Mouse (Mus musculus) stomach, embryonic 14.5 days (tissue): ENCODE measurements around the gene Cklf. TPM values are rescaled to one million over a fixed set of nuclear protein-coding genes. Genes with fewer than 3 reads are reported as not detected.
"Not testable (repeated sequence)": the region's sequence is repeated elsewhere in the genome, so short reads cannot be mapped to it uniquely, and the experiment has no call there.

ENCODE experiments used
- ATAC-seq: fragments of 200-750 bp; cut with Nextera tagmentation; 2 replicates; pipeline ENCODE4 v1.8.0; 2017; ENCODE audit warnings: low read depth, moderate TSS enrichment; ENCODE audit not compliant: insufficient number of reproducible peaks, insufficient read depth, low FRiP score
- H3K27ac ChIP-seq: fragments of 300-500 bp; sonication (generic); 2 replicates; pipeline ENCODE4 v1.5.1; 2014; ENCODE audit warnings: mild to moderate bottlenecking, low read length, moderate library complexity, mixed read lengths
- H3K27me3 ChIP-seq: fragments of 300-500 bp; sonication (generic); 2 replicates; pipeline ENCODE4 v1.6.1; 2014; ENCODE audit warnings: low read length, control low read depth, mixed read lengths; ENCODE audit not compliant: control insufficient read depth, insufficient read depth
- H3K36me3 ChIP-seq: fragments of 300-500 bp; sonication (generic); 2 replicates; pipeline ENCODE4 v1.6.1; 2014; ENCODE audit warnings: mild to moderate bottlenecking, control low read depth, low read length, moderate library complexity, mixed read lengths; ENCODE audit not compliant: control insufficient read depth, insufficient read depth
- H3K4me1 ChIP-seq: fragments of 300-500 bp; sonication (generic); 2 replicates; pipeline ENCODE4 v1.6.1; 2014; ENCODE audit warnings: low read length, control low read depth, mixed read lengths; ENCODE audit not compliant: control insufficient read depth, insufficient read depth
- H3K4me2 ChIP-seq: fragments of 300-500 bp; sonication (generic); replicated peaks from 2 replicates; pipeline ENCODE4 v1.6.1; 2014; ENCODE audit warnings: low read depth, low read length, control low read depth
- H3K4me3 ChIP-seq: fragments of 300-500 bp; sonication (generic); 2 replicates; pipeline ENCODE4 v1.5.1; 2014; ENCODE audit warnings: low read depth, low read length, control low read depth
- H3K9ac ChIP-seq: fragments of 300-500 bp; sonication (generic); replicated peaks from 2 replicates; pipeline ENCODE4 v1.6.1; 2014; ENCODE audit warnings: low read depth, mild to moderate bottlenecking, control low read depth, low read length, moderate library complexity, mixed read lengths
- H3K9me3 ChIP-seq: fragments of 300-500 bp; sonication (generic); 2 replicates; pipeline ENCODE4 v1.6.1; 2016; ENCODE audit warnings: low read depth, low read length, control low read depth; ENCODE audit not compliant: control insufficient read depth
- WGBS: fragments of 180-500 bp; shearing (Covaris S2); extraction: QIAGEN DNeasy Blood & Tissue Kit; methylation state at CpG from one replicate; pipeline ENCODE4 v1.1.7; 2014; 5-methylcytosine and 5-hydroxymethylcytosine counted together
- polyA plus RNA-seq: library from polyadenylated mRNA; unstranded; fragments of >200 nt; fragmentation: Nextera tagmentation; extraction: Ambion mirVana; gene quantifications from 2 replicates; pipeline ENCODE4 v1.2.1, GENCODE M21; 2014

Cklf gene
- polyA plus RNA-seq, 1 experiment from 2014 or later = 53.4 TPM

DNA sequence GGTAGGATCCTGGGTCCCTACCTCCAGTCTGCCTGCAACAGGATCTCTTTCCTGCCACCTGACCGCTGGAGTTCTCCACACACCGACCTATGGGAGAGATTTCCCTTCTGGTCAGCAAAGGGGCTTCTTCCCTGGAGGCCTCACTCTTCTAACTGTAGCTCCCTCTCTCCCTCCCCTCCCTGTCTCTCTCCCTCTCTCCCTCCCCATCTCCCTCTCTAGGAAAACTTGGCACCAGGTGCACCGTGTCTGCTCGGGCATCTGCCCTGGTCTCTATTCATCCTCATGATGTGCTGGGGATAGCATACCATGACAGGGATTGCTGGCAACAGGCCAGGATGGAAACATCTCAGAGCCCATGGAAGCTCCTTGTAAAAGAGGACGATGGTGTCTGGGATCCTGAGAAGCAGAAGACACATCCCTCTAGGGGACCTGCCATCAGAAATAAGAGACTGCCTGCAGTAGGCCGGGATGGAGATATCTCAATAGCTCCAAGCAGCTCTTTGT lies 18.3 kb downstream of the Cklf start:
- no peak overlapping the region for H3K9ac ChIP-seq
- no peak for ATAC-seq
- H3K9me3 ChIP-seq = no peaks in the 10 kb centered on the region
- H3K4me1 ChIP-seq = no peaks in the 10 kb centered on the region
- no peaks in the 10 kb centered on the region for H3K27me3 ChIP-seq
- 0 out of 2 replicates have a peak, but pooled peaks cover 3% of the 10 kb centered on the region for H3K36me3 ChIP-seq
- no peak overlapping the region for H3K4me3 ChIP-seq
- H3K27ac ChIP-seq = no peak overlapping the region
- 82% methylated on average over 6 of the region's 6 CpGs for WGBS
- H3K4me2 ChIP-seq = no peak overlapping the region

DNA sequence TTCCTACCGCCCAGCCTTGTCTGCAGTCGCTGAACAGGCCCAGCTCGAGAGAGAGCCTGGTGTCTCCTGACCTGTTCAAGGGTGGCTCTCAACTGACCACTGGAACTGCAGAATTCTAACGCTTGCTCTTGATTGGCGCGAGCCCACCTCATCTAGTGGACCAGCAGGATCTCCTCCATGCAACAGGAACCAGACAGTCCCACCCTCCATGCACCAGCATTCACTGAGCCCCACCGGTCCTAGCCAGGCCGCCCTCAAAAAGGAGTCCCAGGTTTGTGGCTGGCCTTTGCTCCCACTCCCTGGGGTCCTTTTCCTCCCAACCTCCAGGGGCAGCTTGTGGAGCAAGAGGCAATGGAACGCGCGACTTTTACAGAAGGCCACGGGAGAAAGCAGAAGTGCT lies 42.4 kb downstream of the Cklf start, which contains the start of gene Cmtm2a:
Gene Cmtm2a, minus strand, starts transcription at position 101 of the 400 bp plus-strand sequence.
- not testable (repeated sequence) for ATAC-seq
- WGBS = 84% methylated on average over 12 of the region's 12 CpGs

DNA sequence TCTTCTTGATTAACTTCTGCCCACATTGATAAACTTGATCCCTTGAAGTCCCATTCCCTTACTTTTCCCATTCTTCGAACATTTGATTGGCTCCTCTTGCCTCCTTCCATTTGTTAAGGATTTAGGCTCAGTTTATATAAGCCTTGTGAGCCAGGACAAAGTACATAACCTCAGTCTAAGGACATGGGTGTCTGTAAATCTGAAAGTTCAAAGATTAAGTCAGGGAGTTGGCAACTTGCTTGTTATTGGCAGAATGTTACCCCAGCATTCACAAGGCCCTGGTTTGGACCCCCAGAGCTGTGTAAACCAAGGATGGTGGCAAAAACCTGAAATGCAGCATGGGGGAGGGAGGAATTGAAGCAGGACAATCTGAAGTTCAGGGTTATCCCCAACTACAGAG lies 43.7 kb downstream of the Cklf start:
- Histone ChIP-seq H3K4me3 (no peak overlapping the region), H3K9me3 (no peaks in the 10 kb centered on the region)
- 80% methylated on average over 1 of the region's 1 CpGs for WGBS

More for the DNA sequence above, 42.4 kb downstream of the Cklf start, which contains the start of gene Cmtm2a:
- not testable (repeated sequence) for H3K27me3 ChIP-seq, H3K4me2 ChIP-seq, H3K27ac ChIP-seq, H3K4me3 ChIP-seq, H3K9me3 ChIP-seq, H3K4me1 ChIP-seq, H3K9ac ChIP-seq, H3K36me3 ChIP-seq

DNA sequence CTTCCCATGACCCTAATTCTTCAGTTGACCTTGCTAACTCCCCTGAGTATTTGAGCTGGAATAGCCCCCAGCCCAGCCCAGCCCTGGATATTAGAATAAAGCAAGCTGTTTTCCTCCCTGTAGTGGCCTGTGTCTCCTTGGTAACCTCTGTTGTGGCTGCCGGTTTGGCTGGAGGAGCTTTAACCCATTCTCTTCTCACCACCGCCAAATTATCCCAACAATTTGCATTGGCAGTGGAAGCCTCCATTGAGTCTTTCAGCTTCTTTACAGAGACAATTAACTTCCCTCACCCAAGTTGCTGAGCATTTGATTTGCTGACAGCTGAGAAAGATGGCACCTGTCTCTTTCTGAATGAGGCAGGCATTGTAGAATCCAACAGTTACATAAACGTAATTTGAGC lies 50.9 kb downstream of the Cklf start:
- not testable (repeated sequence) for H3K9ac ChIP-seq, H3K9me3 ChIP-seq, ATAC-seq, H3K27me3 ChIP-seq, H3K4me1 ChIP-seq, H3K27ac ChIP-seq, H3K36me3 ChIP-seq, H3K4me2 ChIP-seq, H3K4me3 ChIP-seq
- WGBS = 17% methylated on average over 3 of the region's 3 CpGs

More for the DNA sequence above, 43.7 kb downstream of the Cklf start:
- no peaks in the 10 kb centered on the region for H3K36me3 ChIP-seq
- no peaks in the 10 kb centered on the region for H3K27me3 ChIP-seq
- H3K27ac ChIP-seq = no peak overlapping the region
- no peak overlapping the region for H3K4me2 ChIP-seq
- ATAC-seq = no peak
- H3K9ac ChIP-seq = no peak overlapping the region
- H3K4me1 ChIP-seq = no peaks in the 10 kb centered on the region

DNA sequence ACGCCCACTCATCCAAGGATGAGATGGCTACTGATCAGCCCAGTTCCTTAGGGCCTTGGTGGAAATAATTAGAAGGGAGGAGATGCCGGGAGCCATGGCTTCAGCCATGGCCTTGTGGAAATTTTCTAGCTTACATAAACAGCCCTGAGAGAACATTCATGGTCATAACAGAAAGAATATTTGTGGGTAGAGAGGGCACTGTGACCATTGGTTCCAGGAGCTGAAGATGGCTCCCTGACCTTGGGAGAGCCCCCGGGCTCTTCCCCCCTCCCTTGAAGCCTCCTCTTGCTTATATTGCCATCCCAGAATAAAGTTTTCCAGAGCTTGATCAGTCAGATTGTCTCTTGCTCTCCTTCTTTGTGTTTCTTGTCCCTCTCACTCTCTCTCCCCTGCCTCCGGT lies 51.9 kb downstream of the Cklf start:
- H3K9me3 ChIP-seq, H3K27ac ChIP-seq, H3K9ac ChIP-seq, H3K36me3 ChIP-seq, ATAC-seq, H3K27me3 ChIP-seq, H3K4me1 ChIP-seq, H3K4me2 ChIP-seq, H3K4me3 ChIP-seq: not testable (repeated sequence)
- 89% methylated on average over 4 of the region's 4 CpGs for WGBS

DNA sequence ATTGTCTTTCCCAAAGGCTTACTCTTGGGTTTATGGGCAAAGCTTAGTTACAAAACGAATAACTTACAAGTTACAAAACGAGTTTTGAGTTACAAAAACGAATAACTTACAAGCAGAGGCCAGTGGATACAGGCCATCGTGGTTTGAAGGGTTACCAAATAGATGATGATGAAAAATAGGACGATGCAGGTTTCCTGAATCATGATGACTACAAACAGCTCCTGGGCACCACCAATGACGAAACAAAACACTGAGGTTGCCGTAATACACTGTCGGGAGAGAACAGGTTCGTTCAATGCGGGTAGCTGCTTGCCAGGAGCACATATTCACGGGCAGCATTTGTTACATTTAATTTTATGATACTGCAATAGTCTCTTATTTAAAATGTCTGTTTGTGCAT lies 54.3 kb downstream of the Cklf start:
- no peak overlapping the region for H3K4me3 ChIP-seq
- H3K27ac ChIP-seq = no peak overlapping the region
- H3K9me3 ChIP-seq = no peaks in the 10 kb centered on the region
- no peak for ATAC-seq
- no peaks in the 10 kb centered on the region for H3K27me3 ChIP-seq
- H3K36me3 ChIP-seq = no peaks in the 10 kb centered on the region
- 88% methylated on average over 11 of the region's 11 CpGs for WGBS
- no peak overlapping the region for H3K4me2 ChIP-seq
- no peaks in the 10 kb centered on the region for H3K4me1 ChIP-seq
- H3K9ac ChIP-seq = no peak overlapping the region

DNA sequence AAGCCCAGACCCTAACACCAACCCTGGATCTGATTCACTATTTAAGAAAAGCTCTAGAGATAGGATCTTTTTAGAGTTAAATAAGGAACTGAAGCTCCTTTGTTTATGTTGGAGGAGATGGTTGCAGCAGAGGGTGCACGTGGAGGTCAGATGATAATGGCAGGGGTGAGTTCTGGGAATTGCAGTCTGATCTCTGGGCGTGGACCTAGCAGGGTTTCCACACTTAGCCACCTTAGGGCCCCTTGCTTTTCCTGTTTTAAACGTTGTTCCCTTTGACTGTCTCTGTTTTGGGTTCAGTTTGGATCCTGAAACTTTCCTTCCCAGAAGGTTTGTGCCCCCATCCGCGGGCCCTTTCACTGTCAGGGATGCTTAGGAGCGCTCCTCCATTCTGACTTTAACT lies 57.7 kb downstream of the Cklf start:
- not testable (repeated sequence) for H3K4me2 ChIP-seq, H3K4me3 ChIP-seq, H3K9me3 ChIP-seq, H3K27ac ChIP-seq, H3K27me3 ChIP-seq, H3K4me1 ChIP-seq, H3K36me3 ChIP-seq, ATAC-seq, H3K9ac ChIP-seq
- 42% methylated on average over 6 of the region's 6 CpGs for WGBS

DNA sequence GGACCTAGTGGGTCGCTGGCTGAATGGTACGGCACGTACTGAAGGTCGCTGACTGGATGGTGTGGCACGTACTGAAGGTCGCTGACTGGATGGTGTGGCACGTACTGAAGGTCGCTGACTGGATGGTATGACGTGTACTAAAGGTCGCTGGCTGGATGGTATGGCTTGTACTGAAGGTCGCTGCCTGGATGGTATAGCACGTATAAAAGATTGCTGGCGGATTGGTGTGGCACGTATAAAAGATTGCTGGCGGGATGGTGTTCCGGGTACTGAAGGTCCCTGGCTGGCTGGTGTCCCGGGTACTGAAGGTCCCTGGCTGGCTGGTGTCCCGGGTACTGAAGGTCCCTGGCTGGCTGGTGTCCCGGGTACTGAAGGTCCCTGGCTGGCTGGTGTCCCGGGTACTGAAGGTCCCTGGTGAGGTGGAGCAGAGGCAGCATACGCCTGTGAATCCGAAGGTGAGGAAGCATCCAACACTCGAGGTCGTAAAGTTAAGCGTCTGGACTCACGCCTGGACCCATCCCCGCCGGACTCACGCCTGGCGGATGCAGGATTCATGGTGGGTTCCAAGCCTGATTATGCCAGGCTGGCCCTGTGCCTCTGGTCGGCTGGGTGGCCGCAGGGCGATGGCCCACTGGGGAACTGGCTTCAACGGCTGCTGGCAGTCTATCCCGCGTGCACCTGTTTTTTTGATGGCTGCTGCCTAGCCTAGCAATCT lies 58.9 kb downstream of the Cklf start, which contains the start of the genes Gm45711 and Cmtm1:
Gene Gm45711, minus strand, starts transcription at position 641 of the 715 bp plus-strand sequence.
Gene Cmtm1, minus strand, starts transcription at position 705 of the 715 bp plus-strand sequence.
- not testable (repeated sequence) for ATAC-seq, H3K4me1 ChIP-seq, H3K4me3 ChIP-seq, H3K9ac ChIP-seq, H3K9me3 ChIP-seq, H3K27me3 ChIP-seq, H3K4me2 ChIP-seq, H3K36me3 ChIP-seq, H3K27ac ChIP-seq
- WGBS = 92% methylated on average over 35 of the region's 36 CpGs
